In genomic region chr2:128968475-128969083, GRCm38 (mm10) we compare ENCODE assay signal across 8 mouse cellular contexts. TPM values are rescaled to one million over a fixed set of nuclear protein-coding genes. Genes with fewer than 3 reads are reported as not detected.
DNase-seq lines count a peak whose midpoint lies in the region; ATAC-seq and TF ChIP-seq lines count a peak whose summit lies in the region.

No protein-coding gene starts in this region.

- no peak for TF ChIP-seq CTCF in hindbrain, postnatal 0 days (IDR thresholded peaks at IDR 0.05; ENCODE audit: low read depth)

- DNase-seq in kidney, adult 11 months: no peak
- DNase-seq in embryonic facial prominence, embryonic 10.5 days (ENCODE audit: low spot score): no peak
- no peak for DNase-seq in hindbrain, postnatal 0 days (ENCODE audit: low spot score)
- no peak for DNase-seq in left cerebral cortex, postnatal 36 days (ENCODE audit: low spot score in 2 of 2)
- DNase-seq in yolk sac, embryonic 10.5 days (ENCODE audit: low spot score): no peak

- no peak for ATAC-seq in kidney, embryonic 16.5 days (ENCODE audit: low FRiP score, low TSS enrichment)
- ATAC-seq in hindbrain, postnatal 0 days: no peak
- ATAC-seq in midbrain, embryonic 16.5 days: no peak
- ATAC-seq in inflammation-experienced regulatory T-cells, adult 6 months: no peak

- H3K27ac ChIP-seq in kidney, embryonic 16.5 days (ENCODE audit: low read length): peak overlapping the region; percentile 100; the same call in 1 of the 2 replicates
- peak overlapping the region; percentile 99 for H3K27ac ChIP-seq in embryonic facial prominence, embryonic 10.5 days (replicated peaks)
- peak overlapping the region; percentile 100 for H3K27ac ChIP-seq in hindbrain, postnatal 0 days
- H3K27ac ChIP-seq in midbrain, embryonic 16.5 days (ENCODE audit: low read length): peak overlapping the region; percentile 100

- intact Hi-C loops in left cerebral cortex, postnatal 36 days (cut with DNase I): loop anchor here (2.0 to 5.0 kb wide), 3 partner anchors 99 to 230 kb away; partner anchors contain the start of genes Slc20a1 and Ttl

- peak overlapping the region; percentile 67 for H3K4me2 ChIP-seq in kidney, embryonic 16.5 days (replicated peaks; ENCODE audit: low read depth, low read length)
- H3K4me2 ChIP-seq in hindbrain, postnatal 0 days (ENCODE audit: low read depth, low read length): peak overlapping the region; percentile 62
- peak overlapping the region; percentile 56 for H3K4me2 ChIP-seq in midbrain, embryonic 16.5 days (ENCODE audit: low read length)

- H3K4me1 ChIP-seq in kidney, embryonic 16.5 days (ENCODE audit: insufficient read depth, low read length): peaks cover 13% of the 10 kb centered on the region
- peaks cover 21% of the 10 kb centered on the region for H3K4me1 ChIP-seq in embryonic facial prominence, embryonic 10.5 days
- 0 out of 2 replicates have a peak, but pooled peaks cover 2% of the 10 kb centered on the region for H3K4me1 ChIP-seq in hindbrain, postnatal 0 days (ENCODE audit: insufficient read depth, low read length)
- H3K4me1 ChIP-seq in midbrain, embryonic 16.5 days (ENCODE audit: control insufficient read depth, insufficient read depth, low read length): peaks cover 10% of the 10 kb centered on the region

- 0 out of 2 replicates have a peak overlapping the region, but pooled peaks have one; percentile 99 for H3K9ac ChIP-seq in kidney, embryonic 16.5 days (replicated peaks; ENCODE audit: low read length)
- peak overlapping the region; percentile 100; the same call in 1 of the 2 replicates for H3K9ac ChIP-seq in hindbrain, postnatal 0 days (replicated peaks; ENCODE audit: low read length)
- H3K9ac ChIP-seq in midbrain, embryonic 16.5 days (ENCODE audit: low read depth, low read length): peak overlapping the region; percentile 100

- H3K9me3 ChIP-seq in kidney, embryonic 16.5 days (ENCODE audit: low read length): no peaks in the 10 kb centered on the region
- no peaks in the 10 kb centered on the region for H3K9me3 ChIP-seq in embryonic facial prominence, embryonic 10.5 days
- no peaks in the 10 kb centered on the region for H3K9me3 ChIP-seq in hindbrain, postnatal 0 days (ENCODE audit: low read length)
- no peaks in the 10 kb centered on the region for H3K9me3 ChIP-seq in midbrain, embryonic 16.5 days (replicated peaks; ENCODE audit: control insufficient read depth, low read length, poor library complexity, severe bottlenecking)

- H3K4me3 ChIP-seq in kidney, embryonic 16.5 days (ENCODE audit: low read length): peak overlapping the region; percentile 95
- peak overlapping the region; percentile 69 for H3K4me3 ChIP-seq in embryonic facial prominence, embryonic 10.5 days
- H3K4me3 ChIP-seq in hindbrain, postnatal 0 days (ENCODE audit: low read length): peak overlapping the region; percentile 95
- peak overlapping the region; percentile 91 for H3K4me3 ChIP-seq in midbrain, embryonic 16.5 days (ENCODE audit: low read depth, low read length)

- H3K27me3 ChIP-seq in kidney, embryonic 16.5 days (ENCODE audit: insufficient read depth, low read length): no peaks in the 10 kb centered on the region
- H3K27me3 ChIP-seq in embryonic facial prominence, embryonic 10.5 days (replicated peaks; ENCODE audit: low read depth, poor library complexity, severe bottlenecking): no peaks in the 10 kb centered on the region
- no peaks in the 10 kb centered on the region for H3K27me3 ChIP-seq in hindbrain, postnatal 0 days (ENCODE audit: insufficient read depth, low read length)
- no peaks in the 10 kb centered on the region for H3K27me3 ChIP-seq in midbrain, embryonic 16.5 days (ENCODE audit: control insufficient read depth, insufficient read depth, low read depth, low read length)

- no peaks in the 10 kb centered on the region for H3K36me3 ChIP-seq in kidney, embryonic 16.5 days (ENCODE audit: insufficient read depth, low read length)
- no peaks in the 10 kb centered on the region for H3K36me3 ChIP-seq in embryonic facial prominence, embryonic 10.5 days (replicated peaks)
- H3K36me3 ChIP-seq in hindbrain, postnatal 0 days (ENCODE audit: insufficient read depth, low read length): no peaks in the 10 kb centered on the region
- H3K36me3 ChIP-seq in midbrain, embryonic 16.5 days (ENCODE audit: control insufficient read depth, insufficient read depth, low read length): no peaks in the 10 kb centered on the region

RNA-seq across cellular contexts. Expression of gene Gm10762, which starts 1.1 kb away (rescaled TPM):
- 12.7 and 12.9 TPM in 2 replicates for polyA plus RNA-seq in kidney, embryonic 16.5 days (2015; fragmentation: Nextera tagmentation; extraction: Ambion mirVana)
- 14.8 and 16.2 TPM in 2 replicates for polyA plus RNA-seq in embryonic facial prominence, embryonic 10.5 days (2016; fragmentation: Nextera tagmentation; extraction: Ambion mirVana)
- 22.2 and 33.4 TPM in 2 replicates for total RNA-seq in hindbrain, postnatal 0 days (2014; rRNA removed)
- 19.8 and 22.0 TPM in 2 replicates for polyA plus RNA-seq in hindbrain, postnatal 0 days (2015; fragmentation: Nextera tagmentation; extraction: Ambion mirVana)
- 15.8 and 18.8 TPM in 2 replicates for polyA plus RNA-seq in midbrain, embryonic 16.5 days (2015; fragmentation: Nextera tagmentation; extraction: Ambion mirVana)
- total RNA-seq in left cerebral cortex, postnatal 36 days (2021): 1 to 10 TPM; 4.5 to 5.6 TPM
- 1 to 10 TPM in 1 of 3 experiments, under 1 TPM in 2; 0.62 to 1.4 (median 0.78) TPM for polyA plus RNA-seq in inflammation-experienced regulatory T-cells, adult 6 months (2017; shearing (Covaris generic))

RNA-seq across cellular contexts. Expression of gene Zc3h6, which starts 1.4 kb away (rescaled TPM):
- polyA plus RNA-seq in kidney, embryonic 16.5 days (2015; fragmentation: Nextera tagmentation; extraction: Ambion mirVana): 1.4 and 2.3 TPM in 2 replicates
- polyA plus RNA-seq in embryonic facial prominence, embryonic 10.5 days (2016; fragmentation: Nextera tagmentation; extraction: Ambion mirVana): 1.0 and 1.1 TPM in 2 replicates
- 5.3 and 13.4 TPM in 2 replicates for total RNA-seq in hindbrain, postnatal 0 days (2014; rRNA removed)
- polyA plus RNA-seq in hindbrain, postnatal 0 days (2015; fragmentation: Nextera tagmentation; extraction: Ambion mirVana): 4.5 and 4.6 TPM in 2 replicates
- 3.7 and 4.2 TPM in 2 replicates for polyA plus RNA-seq in midbrain, embryonic 16.5 days (2015; fragmentation: Nextera tagmentation; extraction: Ambion mirVana)
- 10 to 100 TPM; 15.2 to 17.4 TPM for total RNA-seq in left cerebral cortex, postnatal 36 days (2021)
- polyA plus RNA-seq in inflammation-experienced regulatory T-cells, adult 6 months (2017; shearing (Covaris generic)): 10 to 100 TPM in 2 of 3 experiments, 1 to 10 TPM in 1; 2.9 to 12.8 (median 10.1) TPM

RNA-seq across cellular contexts. Expression of gene Zc3h8, which starts 24.7 kb away (rescaled TPM):
- polyA plus RNA-seq in kidney, embryonic 16.5 days (2015; fragmentation: Nextera tagmentation; extraction: Ambion mirVana): 7.9 and 8.2 TPM in 2 replicates
- polyA plus RNA-seq in embryonic facial prominence, embryonic 10.5 days (2016; fragmentation: Nextera tagmentation; extraction: Ambion mirVana): 8.4 and 9.8 TPM in 2 replicates
- 1.5 and 1.7 TPM in 2 replicates for total RNA-seq in hindbrain, postnatal 0 days (2014; rRNA removed)
- polyA plus RNA-seq in hindbrain, postnatal 0 days (2015; fragmentation: Nextera tagmentation; extraction: Ambion mirVana): 11.5 and 14.0 TPM in 2 replicates
- 16.1 and 17.7 TPM in 2 replicates for polyA plus RNA-seq in midbrain, embryonic 16.5 days (2015; fragmentation: Nextera tagmentation; extraction: Ambion mirVana)
- 1 to 10 TPM; 6.6 to 7.3 TPM for total RNA-seq in left cerebral cortex, postnatal 36 days (2021)
- 1 to 10 TPM; 8.2 to 8.5 (median 8.4) TPM for polyA plus RNA-seq in inflammation-experienced regulatory T-cells, adult 6 months (2017; shearing (Covaris generic))
